Mouse (Mus musculus): ENCODE data around the gene Cntnap5b.

GRCm38 (mm10) chr1:99813334-99814110 lies 41.0 kb downstream of the Cntnap5b start:
- no peak for TF ChIP-seq CTCF (IDR thresholded peaks at IDR 0.05; ENCODE audit: low read depth)
- TF ChIP-seq EP300 (IDR thresholded peaks at IDR 0.05; ENCODE audit: low read depth): no peak
